Mouse (Mus musculus) erythroblast, embryonic 14.5 days (primary cell): ENCODE data around the gene Cnr2.

ENCODE experiments used
- GATA1 ChIP-seq: IDR thresholded peaks from 2 replicates; pipeline ENCODE4 v1.6.1; 2012; ENCODE audit warnings: low read length, inconsistent platforms, mixed read lengths
- TAL1 ChIP-seq: IDR thresholded peaks from 3 replicates; pipeline ENCODE4 v1.6.1; 2012; ENCODE audit warnings: low read length, inconsistent platforms, mixed read lengths

- TF ChIP-seq GATA1 (no peak), TAL1 (no peak)
These were observed 37.5 kb upstream of the Cnr2 start for GRCm38 (mm10) chr4:135857597-135858186.
